In genomic region chr7:80373850-80374249, GRCm38 (mm10) we compare ENCODE assay signal across 18 mouse cellular contexts. TPM values are rescaled to one million over a fixed set of nuclear protein-coding genes. Genes with fewer than 3 reads are reported as not detected.
DNase-seq lines count a peak whose midpoint lies in the region; ATAC-seq and TF ChIP-seq lines count a peak whose summit lies in the region.
"Had no signal": no experiment of that assay in that cellular context is flagged by ENCODE, and none has a peak within 500 bp of the region (broad histone marks: within the 10 kb centered on the region; RNA-seq: fewer than 3 reads in every experiment).

No protein-coding gene starts in this region.

- no peak for TF ChIP-seq CTCF in hindbrain, postnatal 0 days (IDR thresholded peaks at IDR 0.05; ENCODE audit: low read depth)

- no peak overlapping the region for H3K9ac ChIP-seq in hindbrain, postnatal 0 days (replicated peaks; ENCODE audit: low read length)
- H3K9ac ChIP-seq in hindbrain, embryonic 11.5 days (ENCODE audit: low read depth, low read length) = no peak overlapping the region
- H3K9ac ChIP-seq: embryonic facial prominence, embryonic 13.5 days; forebrain, embryonic 12.5 days; intestine, embryonic 15.5 days; lung, embryonic 15.5 days had no signal

- no peaks in the 10 kb centered on the region for H3K9me3 ChIP-seq in hindbrain, postnatal 0 days (ENCODE audit: low read length)
- H3K9me3 ChIP-seq in hindbrain, embryonic 11.5 days (ENCODE audit: control insufficient read depth, low read length) = no peaks in the 10 kb centered on the region
- H3K9me3 ChIP-seq: embryonic facial prominence, embryonic 13.5 days; forebrain, embryonic 12.5 days; hindbrain, embryonic 10.5 days; intestine, embryonic 15.5 days; lung, embryonic 15.5 days had no signal

- DNase-seq in hindbrain, postnatal 0 days (ENCODE audit: low spot score) = peak; percentile 25
- no peak for DNase-seq in hindbrain, embryonic 11.5 days (ENCODE audit: low spot score)
- DNase-seq in spleen, postnatal 36 days (ENCODE audit: low spot score in 2 of 2) = peak; percentile 60 to 61
- DNase-seq in spleen, postnatal 14 days (ENCODE audit: low spot score in 2 of 2) = no peak
- peak; percentile 33 for DNase-seq in thymus, postnatal 4 days
- no peak for DNase-seq in cerebellum, postnatal 36 days
- no peak for DNase-seq in urinary bladder, adult 2 months (ENCODE audit: low spot score)
- DNase-seq: cerebellum, postnatal 25 days; gastrocnemius, adult 2 months; kidney, postnatal 36 days; liver had no signal

- no peaks in the 10 kb centered on the region for H3K36me3 ChIP-seq in hindbrain, postnatal 0 days (ENCODE audit: insufficient read depth, low read length)
- no peaks in the 10 kb centered on the region for H3K36me3 ChIP-seq in hindbrain, embryonic 11.5 days (ENCODE audit: control insufficient read depth, insufficient read depth, low read length)
- H3K36me3 ChIP-seq: forebrain, embryonic 12.5 days; hindbrain, embryonic 10.5 days; intestine, embryonic 15.5 days; lung, embryonic 15.5 days had no signal

- whole genome bisulfite sequencing in hindbrain, postnatal 0 days = 65% methylated on average over 12 of the region's 12 CpGs
- 85% methylated on average over 12 of the region's 12 CpGs for WGBS in hindbrain, embryonic 11.5 days

- H3K4me3 ChIP-seq in hindbrain, postnatal 0 days (ENCODE audit: low read length) = no peak overlapping the region
- H3K4me3 ChIP-seq in hindbrain, embryonic 11.5 days (ENCODE audit: low read depth, low read length) = no peak overlapping the region
- H3K4me3 ChIP-seq: embryonic facial prominence, embryonic 13.5 days; forebrain, embryonic 12.5 days; gastrocnemius, adult 2 months; hindbrain, embryonic 10.5 days; intestine, embryonic 15.5 days; left cerebral cortex, adult 2 months; lung, embryonic 15.5 days had no signal

- H3K4me2 ChIP-seq in hindbrain, postnatal 0 days (ENCODE audit: low read depth, low read length) = no peak overlapping the region
- no peak overlapping the region for H3K4me2 ChIP-seq in hindbrain, embryonic 11.5 days (replicated peaks; ENCODE audit: low read depth, low read length)
- H3K4me2 ChIP-seq: embryonic facial prominence, embryonic 13.5 days; forebrain, embryonic 12.5 days; intestine, embryonic 15.5 days; lung, embryonic 15.5 days had no signal

- H3K27me3 ChIP-seq in hindbrain, postnatal 0 days (ENCODE audit: insufficient read depth, low read length) = no peaks in the 10 kb centered on the region
- H3K27me3 ChIP-seq in hindbrain, embryonic 11.5 days (ENCODE audit: control insufficient read depth, insufficient read depth, low read length) = no peaks in the 10 kb centered on the region
- H3K27me3 ChIP-seq: embryonic facial prominence, embryonic 13.5 days; intestine, embryonic 15.5 days; lung, embryonic 15.5 days had no signal

- no peak overlapping the region for H3K27ac ChIP-seq in hindbrain, postnatal 0 days
- no peak overlapping the region for H3K27ac ChIP-seq in hindbrain, embryonic 11.5 days (ENCODE audit: low read depth, low read length)
- H3K27ac ChIP-seq: embryonic facial prominence, embryonic 13.5 days; forebrain, embryonic 12.5 days; gastrocnemius, adult 2 months; hindbrain, embryonic 10.5 days; intestine, embryonic 15.5 days; left cerebral cortex, adult 2 months; lung, embryonic 15.5 days had no signal

- H3K4me1 ChIP-seq in hindbrain, postnatal 0 days (ENCODE audit: insufficient read depth, low read length) = peaks cover 9% of the 10 kb centered on the region
- no peaks in the 10 kb centered on the region for H3K4me1 ChIP-seq in hindbrain, embryonic 11.5 days (replicated peaks; ENCODE audit: control insufficient read depth, insufficient read depth, low read length)

- no peak for ATAC-seq in hindbrain, postnatal 0 days
- no peak for ATAC-seq in hindbrain, embryonic 11.5 days (ENCODE audit: low FRiP score)
- peak; percentile 4; the same call in 1 of the 2 replicates for ATAC-seq in granulocyte monocyte progenitor cell, adult 5-6 weeks (replicated peaks; ENCODE audit: poor library complexity, severe bottlenecking)
- ATAC-seq: intestine, embryonic 15.5 days had no signal

RNA-seq across cellular contexts. Expression of gene Man2a2, which starts 2.7 kb away (rescaled TPM):
- 55.5 and 61.3 TPM in 2 replicates for total RNA-seq in hindbrain, postnatal 0 days (2014; rRNA removed)
- 14.2 and 15.7 TPM in 2 replicates for polyA plus RNA-seq in hindbrain, postnatal 0 days (2015; fragmentation: Nextera tagmentation; extraction: Ambion mirVana)
- polyA plus RNA-seq in hindbrain, embryonic 11.5 days (2014; fragmentation: Nextera tagmentation; extraction: Ambion mirVana) = 7.7 and 9.8 TPM in 2 replicates
- total RNA-seq in granulocyte monocyte progenitor cell, adult 5-6 weeks (2014; fragmentation: Nextera tagmentation) = 60.4 and 74.6 TPM in 2 replicates
- 32.7 and 36.7 TPM in 2 replicates for total RNA-seq in granulocyte monocyte progenitor cell, adult 5-6 weeks (2017)
- polyA plus RNA-seq in urinary bladder, adult 2 months (2012; rRNA removed) = 37.1 and 49.6 TPM in 2 replicates

RNA-seq across cellular contexts. Expression of gene Fes, which starts 13.9 kb away (rescaled TPM):
- 10.3 and 16.1 TPM in 2 replicates for total RNA-seq in hindbrain, postnatal 0 days (2014; rRNA removed)
- polyA plus RNA-seq in hindbrain, postnatal 0 days (2015; fragmentation: Nextera tagmentation; extraction: Ambion mirVana) = 4.9 and 5.6 TPM in 2 replicates
- 5.8 and 9.5 TPM in 2 replicates for polyA plus RNA-seq in hindbrain, embryonic 11.5 days (2014; fragmentation: Nextera tagmentation; extraction: Ambion mirVana)
- total RNA-seq in granulocyte monocyte progenitor cell, adult 5-6 weeks (2014; fragmentation: Nextera tagmentation) = 141 and 238 TPM in 2 replicates
- total RNA-seq in granulocyte monocyte progenitor cell, adult 5-6 weeks (2017) = 155 and 176 TPM in 2 replicates
- polyA plus RNA-seq in urinary bladder, adult 2 months (2012; rRNA removed) = 22.6 and 24.0 TPM in 2 replicates

RNA-seq across cellular contexts. Expression of gene Hddc3, which starts 30.9 kb away (rescaled TPM):
- 30.1 and 32.2 TPM in 2 replicates for total RNA-seq in hindbrain, postnatal 0 days (2014; rRNA removed)
- polyA plus RNA-seq in hindbrain, postnatal 0 days (2015; fragmentation: Nextera tagmentation; extraction: Ambion mirVana) = 13.9 and 15.5 TPM in 2 replicates
- 18.4 and 25.3 TPM in 2 replicates for polyA plus RNA-seq in hindbrain, embryonic 11.5 days (2014; fragmentation: Nextera tagmentation; extraction: Ambion mirVana)
- 10.3 and 14.5 TPM in 2 replicates for total RNA-seq in granulocyte monocyte progenitor cell, adult 5-6 weeks (2014; fragmentation: Nextera tagmentation)
- 15.9 and 22.4 TPM in 2 replicates for total RNA-seq in granulocyte monocyte progenitor cell, adult 5-6 weeks (2017)
- 33.3 and 40.9 TPM in 2 replicates for polyA plus RNA-seq in urinary bladder, adult 2 months (2012; rRNA removed)

RNA-seq across cellular contexts. Expression of gene Furin, which starts 31.4 kb away (rescaled TPM):
- total RNA-seq in hindbrain, postnatal 0 days (2014; rRNA removed) = 25.4 and 25.9 TPM in 2 replicates
- 6.6 and 6.8 TPM in 2 replicates for polyA plus RNA-seq in hindbrain, postnatal 0 days (2015; fragmentation: Nextera tagmentation; extraction: Ambion mirVana)
- 3.4 and 4.1 TPM in 2 replicates for polyA plus RNA-seq in hindbrain, embryonic 11.5 days (2014; fragmentation: Nextera tagmentation; extraction: Ambion mirVana)
- total RNA-seq in granulocyte monocyte progenitor cell, adult 5-6 weeks (2014; fragmentation: Nextera tagmentation) = 25.5 and 25.6 TPM in 2 replicates
- 5.0 and 10.1 TPM in 2 replicates for total RNA-seq in granulocyte monocyte progenitor cell, adult 5-6 weeks (2017)
- 25.3 and 40.7 TPM in 2 replicates for polyA plus RNA-seq in urinary bladder, adult 2 months (2012; rRNA removed)

RNA-seq across cellular contexts. Expression of gene Unc45a, which starts 33.0 kb away (rescaled TPM):
- total RNA-seq in hindbrain, postnatal 0 days (2014; rRNA removed) = 49.0 and 57.8 TPM in 2 replicates
- 46.6 and 47.8 TPM in 2 replicates for polyA plus RNA-seq in hindbrain, postnatal 0 days (2015; fragmentation: Nextera tagmentation; extraction: Ambion mirVana)
- 23.4 and 30.4 TPM in 2 replicates for polyA plus RNA-seq in hindbrain, embryonic 11.5 days (2014; fragmentation: Nextera tagmentation; extraction: Ambion mirVana)
- total RNA-seq in granulocyte monocyte progenitor cell, adult 5-6 weeks (2014; fragmentation: Nextera tagmentation) = 8.1 and 13.9 TPM in 2 replicates
- 20.2 and 22.4 TPM in 2 replicates for total RNA-seq in granulocyte monocyte progenitor cell, adult 5-6 weeks (2017)
- 92.8 and 117 TPM in 2 replicates for polyA plus RNA-seq in urinary bladder, adult 2 months (2012; rRNA removed)

Comparison
In these comparisons a context has a peak if more than half of its experiments do, and no peak if none do; other contexts are left out.
1. DNase-seq: peak in hindbrain, postnatal 0 days (single experiment), spleen, postnatal 36 days (2 of 2) and thymus, postnatal 4 days (single experiment); none in hindbrain, embryonic 11.5 days (single experiment), spleen, postnatal 14 days (0 of 2), cerebellum, postnatal 36 days (0 of 2) and urinary bladder, adult 2 months (single experiment).